Mouse (Mus musculus): ENCODE results near the gene Mt3. TPM values are rescaled to one million over a fixed set of nuclear protein-coding genes. Genes with fewer than 3 reads are reported as not detected.
A peak's percentile ranks its signal among the peaks of the same experiment; 100 is the strongest.

The Mt3 gene
- polyA plus RNA-seq, 1 experiment, result 3.0 TPM

GRCm38 (mm10) chr8:94167244-94167643 lies 14.8 kb downstream of the Mt3 start:
- Histone ChIP-seq H3K4me1 (ENCODE audit: control insufficient read depth, insufficient read depth, low read length) (no peaks in the 10 kb centered on the region; the same call in 1 of the 2 replicates), H3K27ac (ENCODE audit: control insufficient read depth, insufficient read depth, low read depth, low read length, poor library complexity) (no peak overlapping the region), H3K4me3 (replicated peaks; ENCODE audit: control insufficient read depth, low read depth, low read length) (no peak overlapping the region)
- 4% methylated on average over 6 of the region's 6 CpGs for WGBS
- peak; percentile 89 for TF ChIP-seq CTCF (IDR thresholded peaks at IDR 0.05; ENCODE audit: control insufficient read depth, insufficient read depth, low read length)
- TF ChIP-seq POLR2A (IDR thresholded peaks at IDR 0.05; ENCODE audit: borderline replicate concordance, control insufficient read depth, low read depth, low read length), result no peak

GRCm38 (mm10) chr8:94169547-94169946 lies 17.1 kb downstream of the Mt3 start:
- Histone ChIP-seq H3K4me3 (replicated peaks; ENCODE audit: control insufficient read depth, low read depth, low read length) (no peak overlapping the region), H3K4me1 (ENCODE audit: control insufficient read depth, insufficient read depth, low read length) (no peaks in the 10 kb centered on the region; the same call in 1 of the 2 replicates), H3K27ac (ENCODE audit: control insufficient read depth, insufficient read depth, low read depth, low read length, poor library complexity) (no peak overlapping the region)
- TF ChIP-seq CTCF (IDR thresholded peaks at IDR 0.05; ENCODE audit: control insufficient read depth, insufficient read depth, low read length) (no peak), POLR2A (IDR thresholded peaks at IDR 0.05; ENCODE audit: borderline replicate concordance, control insufficient read depth, low read depth, low read length) (no peak)
- WGBS, result 59% methylated on average over 5 of the region's 5 CpGs

- TF ChIP-seq CTCF (IDR thresholded peaks at IDR 0.05; ENCODE audit: control insufficient read depth, insufficient read depth, low read length) (no peak), POLR2A (IDR thresholded peaks at IDR 0.05; ENCODE audit: borderline replicate concordance, control insufficient read depth, low read depth, low read length) (no peak)
- Histone ChIP-seq H3K4me3 (replicated peaks; ENCODE audit: control insufficient read depth, low read depth, low read length) (no peak overlapping the region), H3K27ac (ENCODE audit: control insufficient read depth, insufficient read depth, low read depth, low read length, poor library complexity) (no peak overlapping the region), H3K4me1 (ENCODE audit: control insufficient read depth, insufficient read depth, low read length) (no peaks in the 10 kb centered on the region; the same call in 1 of the 2 replicates)
- WGBS, result 31% methylated on average over 10 of the region's 10 CpGs
Observed at GRCm38 (mm10) chr8:94171321-94171755, 18.9 kb downstream of the Mt3 start.

- no peak within 1 kb of the TSS for H3K27ac ChIP-seq (ENCODE audit: control insufficient read depth, insufficient read depth, low read depth, low read length, poor library complexity)
- H3K4me3 ChIP-seq (replicated peaks; ENCODE audit: control insufficient read depth, low read depth, low read length), result peak within 1 kb of the TSS; percentile 31
- TF ChIP-seq CTCF (IDR thresholded peaks at IDR 0.05; ENCODE audit: control insufficient read depth, insufficient read depth, low read length) (no peak), POLR2A (IDR thresholded peaks at IDR 0.05; ENCODE audit: borderline replicate concordance, control insufficient read depth, low read depth, low read length) (no peak)
- under 1% methylated on average over 56 of the region's 56 CpGs for WGBS
- H3K4me1 ChIP-seq (ENCODE audit: control insufficient read depth, insufficient read depth, low read length), result no peaks in the 10 kb centered on the region; the same call in 1 of the 2 replicates
Observed at GRCm38 (mm10) chr8:94172075-94172808, 19.8 kb downstream of the Mt3 start, which contains the start of gene Mt2. Gene Mt2 (plus strand): TSS chr8:94172664.

- H3K4me3 ChIP-seq (replicated peaks; ENCODE audit: control insufficient read depth, low read depth, low read length), result peak overlapping the region; percentile 24
- H3K4me1 ChIP-seq (ENCODE audit: control insufficient read depth, insufficient read depth, low read length), result no peaks in the 10 kb centered on the region; the same call in 1 of the 2 replicates
- TF ChIP-seq POLR2A (IDR thresholded peaks at IDR 0.05; ENCODE audit: borderline replicate concordance, control insufficient read depth, low read depth, low read length) (no peak), CTCF (IDR thresholded peaks at IDR 0.05; ENCODE audit: control insufficient read depth, insufficient read depth, low read length) (no peak)
- no peak overlapping the region for H3K27ac ChIP-seq (ENCODE audit: control insufficient read depth, insufficient read depth, low read depth, low read length, poor library complexity)
- WGBS, result 3% methylated on average over 39 of the region's 39 CpGs
Observed at GRCm38 (mm10) chr8:94172809-94173732, 20.7 kb downstream of the Mt3 start.

GRCm38 (mm10) chr8:94173848-94174403 lies 21.5 kb downstream of the Mt3 start:
- no peak for TF ChIP-seq CTCF (IDR thresholded peaks at IDR 0.05; ENCODE audit: control insufficient read depth, insufficient read depth, low read length)
- TF ChIP-seq POLR2A (IDR thresholded peaks at IDR 0.05; ENCODE audit: borderline replicate concordance, control insufficient read depth, low read depth, low read length), result no peak
- H3K4me3 ChIP-seq (replicated peaks; ENCODE audit: control insufficient read depth, low read depth, low read length), result no peak overlapping the region
- 48% methylated on average over 11 of the region's 11 CpGs for WGBS
- no peaks in the 10 kb centered on the region; the same call in 1 of the 2 replicates for H3K4me1 ChIP-seq (ENCODE audit: control insufficient read depth, insufficient read depth, low read length)
- no peak overlapping the region for H3K27ac ChIP-seq (ENCODE audit: control insufficient read depth, insufficient read depth, low read depth, low read length, poor library complexity)

GRCm38 (mm10) chr8:94174619-94175213 lies 22.3 kb downstream of the Mt3 start:
- Histone ChIP-seq H3K4me3 (replicated peaks; ENCODE audit: control insufficient read depth, low read depth, low read length) (no peak overlapping the region), H3K27ac (ENCODE audit: control insufficient read depth, insufficient read depth, low read depth, low read length, poor library complexity) (no peak overlapping the region), H3K4me1 (ENCODE audit: control insufficient read depth, insufficient read depth, low read length) (no peaks in the 10 kb centered on the region; the same call in 1 of the 2 replicates)
- TF ChIP-seq POLR2A (IDR thresholded peaks at IDR 0.05; ENCODE audit: borderline replicate concordance, control insufficient read depth, low read depth, low read length) (no peak), CTCF (IDR thresholded peaks at IDR 0.05; ENCODE audit: control insufficient read depth, insufficient read depth, low read length) (no peak)
- 34% methylated on average over 7 of the region's 7 CpGs for WGBS
